Mouse (Mus musculus) cortical plate, adult 2 months (tissue): ENCODE data around the gene Naip5.
"Not testable (repeated sequence)": the region's sequence is repeated elsewhere in the genome, so short reads cannot be mapped to it uniquely, and the experiment has no call there.

Experiments used
- CTCF ChIP-seq: fragments of 200-500 bp; IDR thresholded peaks from 2 replicates; pipeline ENCODE4 v1.5.1; 2011; ENCODE audit warnings: mild to moderate bottlenecking, control low read depth, low read length; ENCODE audit not compliant: insufficient read depth; ENCODE audit errors: extremely low read depth
- POLR2A ChIP-seq: fragments of 200-500 bp; IDR thresholded peaks from 2 replicates; pipeline ENCODE4 v1.6.1; 2011; ENCODE audit warnings: mild to moderate bottlenecking, low read length, control low read depth; ENCODE audit not compliant: insufficient read depth; ENCODE audit errors: extremely low read depth

DNA sequence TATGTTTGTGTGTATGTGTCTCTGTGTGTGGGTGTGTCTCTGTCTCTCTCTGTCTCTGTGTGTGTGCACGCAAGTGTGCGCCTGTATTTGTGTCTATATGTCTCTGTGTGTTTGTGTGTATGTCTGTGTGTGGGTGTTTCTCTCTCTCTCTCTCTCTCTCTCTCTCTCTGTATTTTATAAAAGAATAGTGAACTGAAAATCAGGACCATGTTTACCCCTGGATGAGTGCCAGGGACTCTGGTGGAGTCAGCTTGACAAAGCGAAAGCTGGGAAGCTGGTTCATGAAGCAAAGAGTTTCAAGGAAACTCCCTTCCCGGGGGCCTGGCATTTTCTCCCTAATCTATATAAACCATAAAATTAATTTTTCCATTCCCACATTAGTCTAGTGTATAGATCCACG, 71.8 kb downstream of the Naip5 start:
- not testable (repeated sequence) for TF ChIP-seq CTCF, POLR2A
